Mouse (Mus musculus) brain, embryonic 14.5 days (tissue): ENCODE measurements at regions not wholly inside any gene's neighbourhood (a gene's known extent, or its start where the extent isn't known, plus 50 kb on each side); places are given as distances from the start of the nearest gene placed in this dataset.

Experiments used
- CTCF ChIP-seq: fragments of 200-500 bp; IDR thresholded peaks from 2 replicates; pipeline ENCODE4 v1.5.1; 2012; ENCODE audit warnings: inconsistent platforms, mild to moderate bottlenecking, moderate library complexity, borderline replicate concordance; ENCODE audit not compliant: insufficient read depth, insufficient read length; ENCODE audit errors: extremely low read depth
- POLR2A ChIP-seq: fragments of 200-500 bp; IDR thresholded peaks from 2 replicates; pipeline ENCODE4 v1.6.1; 2012; ENCODE audit warnings: mild to moderate bottlenecking, inconsistent platforms, borderline replicate concordance; ENCODE audit not compliant: poor library complexity, insufficient read depth, insufficient read length, severe bottlenecking; ENCODE audit errors: extremely low read depth

- TF ChIP-seq CTCF, result no peak
- no peak for TF ChIP-seq POLR2A
Measured at GRCm38 (mm10) chr14:102712600-102712999, 269.8 kb downstream of the Kctd12 start.
